Mouse (Mus musculus): ENCODE data around the gene Fahd1.

DNA sequence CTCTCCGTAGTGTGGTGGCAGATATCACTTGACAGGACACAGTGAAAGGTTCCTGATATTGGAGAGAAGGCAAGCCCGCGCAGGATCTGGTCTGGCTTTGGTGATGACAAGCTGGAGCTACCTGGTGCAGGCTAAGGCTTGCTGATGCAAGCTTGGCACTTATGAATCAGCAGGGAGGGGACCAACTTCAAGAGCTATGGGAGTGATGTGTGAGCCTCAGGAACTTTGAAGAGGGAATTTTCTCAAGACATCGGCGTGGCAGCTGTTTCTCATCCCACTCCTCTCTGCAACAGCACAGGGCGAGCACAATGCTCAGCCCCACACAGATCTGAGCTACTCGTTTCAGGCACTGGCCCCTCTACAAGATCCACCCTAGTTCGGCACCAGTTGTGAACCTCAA is 10.3 kb downstream of the Fahd1 start, which contains the start of gene Hagh:
- TF ChIP-seq POLR2A (IDR thresholded peaks at IDR 0.05; ENCODE audit: low read depth, low read length) (no peak), CTCF (IDR thresholded peaks at IDR 0.05; ENCODE audit: extremely low read depth, insufficient read length, insufficient replicate concordance, low read depth, low read length) (no peak)

Measured in small intestine, adult 2 months (tissue).